Mouse (Mus musculus): ENCODE measurements around the gene Rexo2. TPM values are rescaled to one million over a fixed set of nuclear protein-coding genes. Genes with fewer than 3 reads are reported as not detected.
"Not testable (repeated sequence)": the region's sequence is repeated elsewhere in the genome, so short reads cannot be mapped to it uniquely, and the experiment has no call there.

Gene Rexo2
- polyA plus RNA-seq, 1 experiment from 2014 or later: 127 TPM

GRCm38 (mm10) chr9:48494817-48495547, 14.6 kb upstream of the Rexo2 start, which contains the start of the genes Rbm7 and Gm5617:
Gene Rbm7 (minus strand): TSS chr9:48495299.
Gene Gm5617 (plus strand): TSS chr9:48495442.
- peak; percentile 93 for DNase-seq (ENCODE audit: extremely low spot score, low spot score)
- Histone ChIP-seq H3K27ac (peak within 1 kb of the TSS; percentile 94), H3K27me3 (ENCODE audit: poor library complexity, severe bottlenecking) (peaks cover 5% of the 10 kb centered on the region; the same call in 1 of the 2 replicates), H3K36me3 (replicated peaks) (peaks cover 38% of the 10 kb centered on the region), H3K4me3 (peak within 1 kb of the TSS; percentile 82), H3K9me3 (no peaks in the 10 kb centered on the region), H3K4me1 (peaks cover 22% of the 10 kb centered on the region)
- under 1% methylated on average over 72 of the region's 72 CpGs for WGBS

- no peak for DNase-seq (ENCODE audit: extremely low spot score, low spot score)
- Histone ChIP-seq H3K36me3 (replicated peaks) (peaks cover 40% of the 10 kb centered on the region), H3K4me1 (peaks cover 18% of the 10 kb centered on the region), H3K27me3 (ENCODE audit: poor library complexity, severe bottlenecking) (0 out of 2 replicates have a peak, but pooled peaks cover 7% of the 10 kb centered on the region), H3K4me3 (peak overlapping the region; percentile 97), H3K9me3 (no peaks in the 10 kb centered on the region), H3K27ac (no peak overlapping the region)
- WGBS: 39% methylated on average over 20 of the region's 20 CpGs
Observed at GRCm38 (mm10) chr9:48481214-48482134, 1.1 kb upstream of the Rexo2 start.

GRCm38 (mm10) chr9:48479838-48480410, 499 bp downstream of the Rexo2 start:
- Histone ChIP-seq H3K27ac (peak overlapping the region; percentile 91), H3K27me3 (ENCODE audit: poor library complexity, severe bottlenecking) (0 out of 2 replicates have a peak, but pooled peaks cover 7% of the 10 kb centered on the region), H3K9me3 (no peaks in the 10 kb centered on the region), H3K4me3 (peak overlapping the region; percentile 97), H3K36me3 (replicated peaks) (peaks cover 43% of the 10 kb centered on the region), H3K4me1 (peaks cover 16% of the 10 kb centered on the region)
- WGBS: 7% methylated on average over 25 of the region's 25 CpGs
- DNase-seq (ENCODE audit: extremely low spot score, low spot score): no peak

- Histone ChIP-seq H3K27ac (no peak overlapping the region), H3K9me3 (no peaks in the 10 kb centered on the region), H3K27me3 (ENCODE audit: poor library complexity, severe bottlenecking) (0 out of 2 replicates have a peak, but pooled peaks cover 7% of the 10 kb centered on the region), H3K36me3 (replicated peaks) (peaks cover 48% of the 10 kb centered on the region), H3K4me1 (peaks cover 16% of the 10 kb centered on the region), H3K4me3 (no peak overlapping the region)
- DNase-seq (ENCODE audit: extremely low spot score, low spot score): no peak
- 89% methylated on average over 4 of the region's 4 CpGs for WGBS
Observed at GRCm38 (mm10) chr9:48478808-48479207, 1.6 kb downstream of the Rexo2 start.

- WGBS: 91% methylated on average over 10 of the region's 10 CpGs
- Histone ChIP-seq H3K4me1 (peaks cover 16% of the 10 kb centered on the region), H3K27me3 (ENCODE audit: poor library complexity, severe bottlenecking) (0 out of 2 replicates have a peak, but pooled peaks cover 3% of the 10 kb centered on the region), H3K4me3 (no peak overlapping the region), H3K36me3 (replicated peaks) (peaks cover 53% of the 10 kb centered on the region), H3K9me3 (no peaks in the 10 kb centered on the region), H3K27ac (no peak overlapping the region)
- no peak for DNase-seq (ENCODE audit: extremely low spot score, low spot score)
Observed at GRCm38 (mm10) chr9:48476236-48477165, 3.9 kb downstream of the Rexo2 start.

GRCm38 (mm10) chr9:48474367-48474766, 6.1 kb downstream of the Rexo2 start:
- peaks cover 1% of the 10 kb centered on the region for H3K4me1 ChIP-seq
- no peak overlapping the region for H3K27ac ChIP-seq
- no peak for DNase-seq (ENCODE audit: extremely low spot score, low spot score)
- H3K36me3 ChIP-seq (replicated peaks): peaks cover 66% of the 10 kb centered on the region
- H3K9me3 ChIP-seq: no peaks in the 10 kb centered on the region
- WGBS: 95% methylated on average over 9 of the region's 9 CpGs
- H3K27me3 ChIP-seq (ENCODE audit: poor library complexity, severe bottlenecking): no peaks in the 10 kb centered on the region
- no peak overlapping the region for H3K4me3 ChIP-seq

DNA sequence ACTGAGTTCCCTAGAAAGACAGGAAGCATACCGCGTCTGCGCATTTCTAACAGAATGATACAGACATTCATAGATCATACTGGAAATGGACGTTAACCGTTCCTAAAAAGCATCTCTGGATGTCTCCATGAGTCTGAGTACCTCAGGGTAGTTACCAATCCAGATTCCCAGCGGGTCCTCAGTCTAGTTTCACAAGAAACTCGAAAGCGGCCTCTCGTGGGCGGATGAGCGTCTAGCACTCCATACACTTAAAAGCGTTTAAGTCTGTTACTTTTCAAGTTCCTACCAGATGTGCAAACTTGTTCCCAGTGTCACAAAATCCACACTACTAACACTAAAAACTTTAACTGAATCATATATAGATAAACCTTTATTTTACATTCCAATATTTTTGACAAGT, 7.3 kb downstream of the Rexo2 start:
- DNase-seq (ENCODE audit: extremely low spot score, low spot score): no peak
- no peak overlapping the region for H3K27ac ChIP-seq
- no peaks in the 10 kb centered on the region for H3K4me1 ChIP-seq
- peaks cover 68% of the 10 kb centered on the region for H3K36me3 ChIP-seq (replicated peaks)
- H3K27me3 ChIP-seq (ENCODE audit: poor library complexity, severe bottlenecking): no peaks in the 10 kb centered on the region
- H3K9me3 ChIP-seq: no peaks in the 10 kb centered on the region
- WGBS: 94% methylated on average over 12 of the region's 12 CpGs
- no peak overlapping the region for H3K4me3 ChIP-seq

GRCm38 (mm10) chr9:48472441-48473025, 7.9 kb downstream of the Rexo2 start:
- no peaks in the 10 kb centered on the region for H3K9me3 ChIP-seq
- H3K36me3 ChIP-seq (replicated peaks): peaks cover 68% of the 10 kb centered on the region
- WGBS: 86% methylated on average over 15 of the region's 15 CpGs
- H3K4me1 ChIP-seq: no peaks in the 10 kb centered on the region
- H3K27me3 ChIP-seq (ENCODE audit: poor library complexity, severe bottlenecking): no peaks in the 10 kb centered on the region
- H3K27ac ChIP-seq: no peak overlapping the region
- DNase-seq (ENCODE audit: extremely low spot score, low spot score): no peak
- no peak overlapping the region for H3K4me3 ChIP-seq

GRCm38 (mm10) chr9:48467471-48467870, 13.0 kb downstream of the Rexo2 start:
- not testable (repeated sequence) for H3K4me1 ChIP-seq; H3K9me3 ChIP-seq; H3K27ac ChIP-seq; H3K27me3 ChIP-seq (ENCODE audit: poor library complexity, severe bottlenecking); DNase-seq (ENCODE audit: extremely low spot score, low spot score); H3K4me3 ChIP-seq
- peaks cover 55% of the 10 kb centered on the region for H3K36me3 ChIP-seq (replicated peaks)
- WGBS: 97% methylated on average over 5 of the region's 5 CpGs

GRCm38 (mm10) chr9:48466804-48467203, 13.6 kb downstream of the Rexo2 start:
- Histone ChIP-seq H3K4me3 (no peak overlapping the region), H3K27me3 (ENCODE audit: poor library complexity, severe bottlenecking) (no peaks in the 10 kb centered on the region), H3K9me3 (peaks cover 8% of the 10 kb centered on the region; the same call in 1 of the 2 replicates), H3K27ac (no peak overlapping the region), H3K36me3 (replicated peaks) (peaks cover 49% of the 10 kb centered on the region), H3K4me1 (no peaks in the 10 kb centered on the region)
- peak; percentile 55 for DNase-seq (ENCODE audit: extremely low spot score, low spot score)
- WGBS: 67% methylated on average over 3 of the region's 3 CpGs

- no peak overlapping the region for H3K4me3 ChIP-seq
- over 99% methylated on average over 3 of the region's 3 CpGs for WGBS
- peaks cover 8% of the 10 kb centered on the region; the same call in 1 of the 2 replicates for H3K9me3 ChIP-seq
- no peaks in the 10 kb centered on the region for H3K27me3 ChIP-seq (ENCODE audit: poor library complexity, severe bottlenecking)
- H3K36me3 ChIP-seq (replicated peaks): peaks cover 39% of the 10 kb centered on the region
- H3K27ac ChIP-seq: no peak overlapping the region
- no peaks in the 10 kb centered on the region for H3K4me1 ChIP-seq
- no peak for DNase-seq (ENCODE audit: extremely low spot score, low spot score)
Observed at GRCm38 (mm10) chr9:48465671-48466070, 14.8 kb downstream of the Rexo2 start.

Measured in forebrain, embryonic 10.5 days (tissue).